Mouse (Mus musculus): ENCODE results near the gene Tbc1d1.

Gene Tbc1d1

GRCm38 (mm10) chr5:64202306-64202705 lies 46.2 kb downstream of the Tbc1d1 start:
- in situ Hi-C loops (cut with MboI, MseI) = no loop called here

- in situ Hi-C loops (cut with MboI, MseI) = no loop called here
Observed at GRCm38 (mm10) chr5:64205610-64206009, 49.5 kb downstream of the Tbc1d1 start.

- in situ Hi-C loops (cut with MboI, MseI) = no loop called here
Observed at GRCm38 (mm10) chr5:64206431-64206830, 50.3 kb downstream of the Tbc1d1 start.

- in situ Hi-C loops (cut with MboI, MseI) = no loop called here
Observed at GRCm38 (mm10) chr5:64206875-64207274, 50.8 kb downstream of the Tbc1d1 start.

- in situ Hi-C loops (cut with MboI, MseI) = no loop called here
Observed at GRCm38 (mm10) chr5:64207800-64208199, 51.7 kb downstream of the Tbc1d1 start.

GRCm38 (mm10) chr5:64210817-64211216 lies 54.7 kb downstream of the Tbc1d1 start:
- in situ Hi-C loops (cut with MboI, MseI) = no loop called here

- in situ Hi-C loops (cut with MboI, MseI) = no loop called here
Observed at GRCm38 (mm10) chr5:64211284-64211683, 55.2 kb downstream of the Tbc1d1 start.

- in situ Hi-C loops (cut with MboI, MseI) = no loop called here
Observed at GRCm38 (mm10) chr5:64212206-64212605, 56.1 kb downstream of the Tbc1d1 start.

GRCm38 (mm10) chr5:64212619-64213018 lies 56.5 kb downstream of the Tbc1d1 start:
- in situ Hi-C loops (cut with MboI, MseI) = no loop called here

GRCm38 (mm10) chr5:64215806-64216205 lies 59.7 kb downstream of the Tbc1d1 start:
- in situ Hi-C loops (cut with MboI, MseI) = no loop called here

GRCm38 (mm10) chr5:64216326-64216725 lies 60.2 kb downstream of the Tbc1d1 start:
- in situ Hi-C loops (cut with MboI, MseI) = no loop called here

GRCm38 (mm10) chr5:64217256-64217655 lies 61.2 kb downstream of the Tbc1d1 start:
- in situ Hi-C loops (cut with MboI, MseI) = no loop called here

- in situ Hi-C loops (cut with MboI, MseI) = no loop called here
Observed at GRCm38 (mm10) chr5:64217816-64218602, 61.9 kb downstream of the Tbc1d1 start.

GRCm38 (mm10) chr5:64218603-64218999 lies 62.5 kb downstream of the Tbc1d1 start:
- in situ Hi-C loops (cut with MboI, MseI) = no loop called here

GRCm38 (mm10) chr5:64220776-64221175 lies 64.7 kb downstream of the Tbc1d1 start:
- in situ Hi-C loops (cut with MboI, MseI) = no loop called here

GRCm38 (mm10) chr5:64224735-64225425 lies 68.8 kb downstream of the Tbc1d1 start:
- in situ Hi-C loops (cut with MboI, MseI) = loop anchor here (5.0 kb wide), 1 partner anchor 68 kb away; the partner anchor contains the start of gene Tbc1d1

- in situ Hi-C loops (cut with MboI, MseI) = loop anchor here (5.0 kb wide), 1 partner anchor 71 kb away; the partner anchor contains the start of gene Tbc1d1
Observed at GRCm38 (mm10) chr5:64228252-64228651, 72.1 kb downstream of the Tbc1d1 start.

GRCm38 (mm10) chr5:64229336-64229866 lies 73.3 kb downstream of the Tbc1d1 start:
- in situ Hi-C loops (cut with MboI, MseI) = loop anchor here (5.0 kb wide), 1 partner anchor 72 kb away; the partner anchor contains the start of gene Tbc1d1

GRCm38 (mm10) chr5:64230061-64230466 lies 74.0 kb downstream of the Tbc1d1 start:
- in situ Hi-C loops (cut with MboI, MseI) = no loop called here

- in situ Hi-C loops (cut with MboI, MseI) = no loop called here
Observed at GRCm38 (mm10) chr5:64230507-64231041, 74.5 kb downstream of the Tbc1d1 start.

GRCm38 (mm10) chr5:64232872-64233271 lies 76.8 kb downstream of the Tbc1d1 start:
- in situ Hi-C loops (cut with MboI, MseI) = no loop called here
